Mouse (Mus musculus): ENCODE data around the gene Usp11. TPM values are rescaled to one million over a fixed set of nuclear protein-coding genes. Genes with fewer than 3 reads are reported as not detected.

The Usp11 gene
- total RNA-seq (2023) = 11.5 TPM

DNA sequence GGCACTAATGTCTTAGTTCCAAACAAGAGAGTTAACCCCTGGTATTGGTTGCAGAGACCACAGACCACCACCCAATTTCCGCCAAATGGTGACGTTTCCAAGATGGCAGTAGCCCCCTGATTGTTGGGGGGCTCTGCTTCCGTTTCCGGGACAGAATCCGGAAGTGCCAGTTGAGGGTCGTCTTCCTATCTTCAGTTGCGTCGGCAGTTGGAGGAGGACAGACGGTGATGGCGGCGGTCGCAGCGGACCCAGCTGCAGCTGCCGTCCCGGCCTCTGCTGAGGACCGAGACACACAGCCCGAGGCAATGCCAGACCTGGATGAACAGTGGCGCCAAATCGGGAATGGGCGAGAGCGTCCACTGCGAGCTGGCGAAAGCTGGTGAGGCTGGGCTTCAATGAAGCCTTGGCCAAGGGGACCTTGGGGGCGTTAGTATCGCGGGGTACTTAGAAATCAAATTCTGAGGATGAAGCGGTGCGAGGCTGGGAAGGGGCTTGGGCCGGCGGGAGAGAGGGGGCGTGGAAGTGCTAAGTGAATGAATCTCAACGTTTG lies at the start of gene Usp11:
TSS of gene Usp11 (plus strand) at position 166 of the 550 bp plus-strand sequence.

DNA sequence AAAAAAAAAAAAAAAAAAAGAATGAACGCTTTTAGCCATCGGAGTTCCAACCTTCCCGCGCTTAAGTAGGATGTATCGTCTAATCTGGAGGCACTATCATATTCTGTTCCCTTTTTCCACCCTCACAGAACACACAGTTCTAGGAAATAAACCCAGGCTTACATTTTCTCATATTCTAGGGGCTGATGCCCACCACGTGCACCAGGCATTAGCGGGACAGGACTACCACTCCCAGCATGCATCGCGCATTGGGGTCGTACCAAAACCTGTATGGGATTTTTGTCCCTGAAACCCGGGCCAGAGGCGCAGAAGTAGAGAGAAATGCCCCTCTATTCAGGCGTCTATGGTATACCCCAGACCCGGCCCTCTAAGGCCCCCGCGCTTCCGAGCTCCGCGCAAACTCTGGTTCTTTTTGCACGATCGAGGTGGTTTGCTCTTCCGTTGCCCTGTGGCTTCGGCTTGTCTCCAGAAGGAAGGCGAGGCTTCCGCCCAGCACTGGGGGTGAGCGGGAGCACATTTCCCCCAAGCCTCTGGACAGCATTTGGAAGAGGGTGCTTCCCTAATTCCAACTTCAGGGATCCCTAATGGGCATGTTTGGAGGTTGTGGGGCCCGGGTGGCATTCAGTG lies 45.6 kb upstream of the Usp11 start, which contains the start of gene Uba1:
TSS of gene Uba1 (plus strand) at position 301 of the 627 bp plus-strand sequence.

DNA sequence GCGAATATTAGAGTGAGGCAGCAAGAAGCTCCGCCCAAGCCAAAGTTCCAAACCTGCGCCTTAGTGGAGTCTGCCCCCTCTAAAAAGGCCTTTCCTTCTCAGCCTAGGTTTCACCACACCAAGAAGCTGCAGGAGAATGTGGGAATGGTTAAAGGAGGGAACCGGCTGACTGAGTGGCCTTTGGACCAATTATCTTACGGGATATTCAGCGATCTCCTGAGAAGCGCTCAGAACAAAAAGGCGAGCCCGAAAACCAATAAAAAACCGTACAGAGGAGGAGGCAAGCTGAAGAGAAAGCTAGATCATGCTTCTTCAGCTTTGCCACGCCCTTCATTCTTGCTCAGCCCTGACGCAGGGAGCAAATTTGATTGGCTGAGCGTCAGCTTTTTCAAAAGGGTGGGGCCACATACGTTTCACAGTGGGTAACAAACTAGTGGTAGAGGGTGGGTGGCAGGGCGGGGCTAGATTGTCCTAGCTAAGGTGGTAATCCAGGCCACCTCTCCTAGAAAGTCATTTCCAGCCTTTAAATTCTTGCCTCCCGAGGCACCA lies 16.1 kb upstream of the Usp11 start, which contains the start of gene Cdk16:
TSS of gene Cdk16 (plus strand) at position 436 of the 549 bp plus-strand sequence.

Other genes with a start within 250 kb of the Usp11 start
- gene Rgn, start 154.1 kb upstream of the Usp11 start, total RNA-seq (2023) = not detected
- gene Rbm10, start 86.4 kb upstream of the Usp11 start, total RNA-seq (2023) = 58.1 TPM
- 107 TPM for gene Ndufb11, start 86.3 kb upstream of the Usp11 start, total RNA-seq (2023)
- 224 TPM for gene Uba1, start 45.6 kb upstream of the Usp11 start, total RNA-seq (2023)
- gene Cdk16, start 16.0 kb upstream of the Usp11 start, total RNA-seq (2023) = 81.3 TPM
- 150 TPM for gene Araf, start 93.9 kb downstream of the Usp11 start, total RNA-seq (2023)
- gene Timp1, start 166.3 kb downstream of the Usp11 start, total RNA-seq (2023) = not detected
- gene Syn1, start 217.1 kb downstream of the Usp11 start, total RNA-seq (2023) = 0.44 TPM
- 21.8 TPM for gene Cfp, start 227.6 kb downstream of the Usp11 start, total RNA-seq (2023)
- gene Elk1, start 246.7 kb downstream of the Usp11 start, total RNA-seq (2023) = 18.0 TPM